Mouse (Mus musculus) megakaryocyte, embryonic 14.5 days (primary cell): ENCODE results near the gene Hip1r. TPM values are rescaled to one million over a fixed set of nuclear protein-coding genes. Genes with fewer than 3 reads are reported as not detected.

Experiments
- H3K27me3 ChIP-seq: replicated peaks from 2 replicates; pipeline ENCODE3; 2012; ENCODE audit warnings: inconsistent platforms
- H3K36me3 ChIP-seq: replicated peaks from 2 replicates; pipeline ENCODE3; 2012; ENCODE audit warnings: low read length, inconsistent platforms, mixed read lengths
- H3K4me1 ChIP-seq: 2 replicates; pipeline ENCODE4 v1.6.1; 2012; ENCODE audit warnings: inconsistent platforms
- H3K4me3 ChIP-seq: replicated peaks from 2 replicates; pipeline ENCODE3; 2012; ENCODE audit warnings: moderate library complexity, mild to moderate bottlenecking, inconsistent platforms
- H3K9me3 ChIP-seq: 2 replicates; pipeline ENCODE4 v1.6.1; 2012; ENCODE audit warnings: inconsistent platforms
- FLI1 ChIP-seq: IDR thresholded peaks from 2 replicates; pipeline ENCODE4 v1.6.1; 2012; ENCODE audit warnings: low read length, inconsistent platforms, mixed read lengths
- GATA1 ChIP-seq: IDR thresholded peaks from 3 replicates; pipeline ENCODE4 v1.6.1; 2012; ENCODE audit warnings: mixed read lengths, low read length, inconsistent platforms, borderline replicate concordance
- polyA plus RNA-seq: library from polyadenylated mRNA; stranded (reverse); fragments of >175 nt; gene quantifications from 2 replicates; pipeline ENCODE4 v1.2.3, GENCODE M21; 2012; ENCODE audit warnings: low replicate concordance; ENCODE audit not compliant: insufficient read depth

Gene Hip1r
- polyA plus RNA-seq, 1 experiment = 11.0 TPM

GRCm38 (mm10) chr5:123980521-123981249, 7.3 kb downstream of the Hip1r start:
- Histone ChIP-seq H3K36me3 (no peaks in the 10 kb centered on the region), H3K27me3 (peaks cover 50% of the 10 kb centered on the region), H3K4me1 (peaks cover 29% of the 10 kb centered on the region), H3K4me3 (no peak overlapping the region), H3K9me3 (no peaks in the 10 kb centered on the region)
- TF ChIP-seq GATA1 = no peak

DNA sequence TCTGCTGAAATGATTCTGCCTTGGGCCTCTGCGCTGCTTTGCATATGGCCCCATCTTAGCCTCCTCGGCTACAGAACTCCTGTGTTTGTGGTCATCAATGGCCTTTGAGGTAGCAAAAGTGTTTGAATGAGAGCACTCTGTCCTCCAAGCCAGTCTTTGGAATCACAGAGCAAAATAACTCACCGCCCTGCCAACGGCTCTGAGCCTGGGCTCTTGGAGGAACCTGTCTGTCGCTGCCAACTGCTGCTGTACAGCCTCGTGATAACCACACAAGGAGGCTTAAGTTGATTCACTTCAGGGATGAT, 7.8 kb downstream of the Hip1r start:
- Histone ChIP-seq H3K4me3 (no peak overlapping the region), H3K36me3 (no peaks in the 10 kb centered on the region), H3K9me3 (no peaks in the 10 kb centered on the region), H3K27me3 (peaks cover 48% of the 10 kb centered on the region), H3K4me1 (peaks cover 26% of the 10 kb centered on the region)
- no peak for TF ChIP-seq FLI1
- TF ChIP-seq GATA1 = no peak

GRCm38 (mm10) chr5:123982838-123983237, 9.4 kb downstream of the Hip1r start:
- Histone ChIP-seq H3K4me1 (peaks cover 32% of the 10 kb centered on the region), H3K36me3 (no peaks in the 10 kb centered on the region), H3K9me3 (no peaks in the 10 kb centered on the region), H3K4me3 (no peak overlapping the region), H3K27me3 (peaks cover 40% of the 10 kb centered on the region)
- no peak for TF ChIP-seq GATA1
- TF ChIP-seq FLI1 = no peak

DNA sequence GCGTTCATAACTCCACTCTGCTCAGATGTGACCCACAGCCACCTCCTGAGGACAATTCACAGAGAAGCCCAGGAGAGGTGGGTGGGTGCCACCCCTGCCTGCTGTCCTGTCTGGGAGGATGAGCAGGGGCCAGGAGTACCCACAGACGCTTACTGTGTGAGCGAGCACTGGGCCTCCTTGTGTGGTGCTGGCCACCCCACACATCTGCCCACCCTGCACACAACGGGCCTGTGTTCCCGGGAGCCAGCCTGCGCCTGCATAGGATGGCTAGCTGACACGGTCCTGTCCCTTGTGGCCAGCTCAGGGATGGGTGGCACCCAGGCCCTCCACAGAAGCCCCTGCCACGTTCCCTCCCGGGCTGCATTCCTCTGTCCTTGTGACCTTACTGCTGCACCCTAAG, 12.0 kb downstream of the Hip1r start:
- peak overlapping the region; percentile 33 for H3K4me3 ChIP-seq
- TF ChIP-seq FLI1 (no peak), GATA1 (no peak)
- H3K36me3 ChIP-seq = peaks cover 7% of the 10 kb centered on the region
- peaks cover 16% of the 10 kb centered on the region for H3K4me1 ChIP-seq
- H3K9me3 ChIP-seq = no peaks in the 10 kb centered on the region
- H3K27me3 ChIP-seq = peaks cover 48% of the 10 kb centered on the region

- TF ChIP-seq GATA1 = no peak
- TF ChIP-seq FLI1 = no peak
Measured at GRCm38 (mm10) chr5:123986925-123987324, 13.5 kb downstream of the Hip1r start.

DNA sequence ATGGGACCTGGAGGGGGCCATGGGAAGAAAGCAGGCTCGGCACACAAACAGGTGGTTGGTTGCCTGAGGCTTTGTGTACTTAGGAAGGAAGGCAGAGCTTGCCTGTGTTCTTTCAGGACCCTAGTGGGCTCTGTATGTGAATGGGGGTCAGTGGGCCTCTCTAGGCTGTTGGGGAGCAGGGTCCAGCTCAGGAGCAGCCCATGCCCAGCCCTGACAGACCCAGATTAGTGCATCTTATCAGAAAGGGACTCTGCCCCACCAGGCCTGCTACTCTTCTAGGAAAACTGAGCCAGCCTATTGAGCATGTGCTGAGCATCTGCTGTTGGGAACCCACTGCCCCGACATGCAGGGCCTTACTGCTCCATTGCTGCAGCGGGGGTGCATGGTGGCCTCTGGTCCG, 14.1 kb downstream of the Hip1r start:
- no peak overlapping the region for H3K4me3 ChIP-seq
- peaks cover 48% of the 10 kb centered on the region for H3K27me3 ChIP-seq
- TF ChIP-seq GATA1 = no peak
- no peak for TF ChIP-seq FLI1
- peaks cover 14% of the 10 kb centered on the region for H3K36me3 ChIP-seq
- peaks cover 18% of the 10 kb centered on the region for H3K4me1 ChIP-seq
- H3K9me3 ChIP-seq = no peaks in the 10 kb centered on the region

More at GRCm38 (mm10) chr5:123986925-123987324, 13.5 kb downstream of the Hip1r start:
- Histone ChIP-seq H3K27me3 (peaks cover 48% of the 10 kb centered on the region), H3K9me3 (no peaks in the 10 kb centered on the region), H3K4me3 (no peak overlapping the region), H3K36me3 (peaks cover 14% of the 10 kb centered on the region), H3K4me1 (peaks cover 13% of the 10 kb centered on the region; the same call in 1 of the 2 replicates)

- no peak for TF ChIP-seq FLI1
- no peak for TF ChIP-seq GATA1
- Histone ChIP-seq H3K4me3 (no peak overlapping the region), H3K9me3 (no peaks in the 10 kb centered on the region), H3K4me1 (peaks cover 20% of the 10 kb centered on the region), H3K27me3 (peaks cover 34% of the 10 kb centered on the region), H3K36me3 (peaks cover 14% of the 10 kb centered on the region)
Measured at GRCm38 (mm10) chr5:123989941-123990885, 16.8 kb downstream of the Hip1r start.

- Histone ChIP-seq H3K9me3 (no peaks in the 10 kb centered on the region), H3K4me1 (peaks cover 20% of the 10 kb centered on the region), H3K4me3 (no peak overlapping the region), H3K27me3 (peaks cover 26% of the 10 kb centered on the region), H3K36me3 (peaks cover 15% of the 10 kb centered on the region)
- TF ChIP-seq GATA1 (no peak), FLI1 (no peak)
Measured at GRCm38 (mm10) chr5:123991321-123991720, 17.9 kb downstream of the Hip1r start.

DNA sequence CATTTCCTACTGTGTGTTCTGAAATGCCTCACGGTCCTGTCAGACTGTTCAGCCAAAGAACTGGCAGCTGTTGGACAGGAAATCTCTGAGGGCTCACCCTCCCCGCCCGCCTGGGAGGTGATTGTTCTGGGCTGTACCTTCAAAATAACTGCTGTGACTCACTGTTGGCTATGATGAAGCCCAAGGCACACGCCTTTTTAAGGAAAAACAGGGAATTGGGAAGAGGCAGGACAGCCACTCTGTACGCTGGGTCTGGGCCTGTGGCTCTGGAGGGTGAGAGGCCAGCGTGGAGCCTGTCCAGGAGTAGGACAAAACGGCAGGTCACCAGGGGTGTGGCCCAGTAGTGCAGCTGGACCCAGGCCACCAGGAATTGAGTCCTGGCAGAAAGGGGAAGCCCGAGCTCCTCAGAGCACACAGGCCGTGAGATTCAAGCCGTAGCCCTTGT, 18.8 kb downstream of the Hip1r start:
- peaks cover 19% of the 10 kb centered on the region for H3K36me3 ChIP-seq
- peaks cover 24% of the 10 kb centered on the region for H3K27me3 ChIP-seq
- H3K4me1 ChIP-seq = peaks cover 19% of the 10 kb centered on the region
- TF ChIP-seq GATA1 (no peak), FLI1 (no peak)
- H3K9me3 ChIP-seq = no peaks in the 10 kb centered on the region
- H3K4me3 ChIP-seq = no peak overlapping the region

DNA sequence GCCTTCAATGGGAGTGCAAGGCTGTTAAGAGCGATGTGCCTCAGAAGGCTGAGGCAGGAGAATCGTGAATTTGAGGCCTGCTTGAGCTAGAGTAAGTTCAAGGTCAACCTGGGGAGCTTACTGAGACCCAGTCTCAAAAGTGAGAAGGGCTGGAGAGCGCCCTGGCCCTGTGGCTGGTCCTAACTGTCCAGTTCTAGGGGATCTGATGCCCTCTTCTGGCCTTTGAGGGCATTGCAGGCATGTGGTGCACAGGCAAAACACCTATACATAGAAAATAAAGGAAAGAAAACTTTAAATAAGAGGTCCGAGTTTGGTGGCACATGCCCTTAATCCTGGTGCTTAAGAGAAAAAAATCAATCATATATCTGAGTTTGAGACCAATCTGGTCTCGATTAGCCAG, 19.4 kb downstream of the Hip1r start:
- Histone ChIP-seq H3K36me3 (peaks cover 20% of the 10 kb centered on the region), H3K27me3 (peaks cover 24% of the 10 kb centered on the region), H3K9me3 (no peaks in the 10 kb centered on the region), H3K4me3 (no peak overlapping the region), H3K4me1 (peaks cover 14% of the 10 kb centered on the region)
- TF ChIP-seq GATA1 (no peak), FLI1 (no peak)
